12 mouse cellular contexts compared by ENCODE assay signal in genomic region chr5:27063871-27064270, GRCm38 (mm10).
"Had no signal": no experiment of that assay in that cellular context is flagged by ENCODE, and none has a peak within 500 bp of the region (broad histone marks: within the 10 kb centered on the region; RNA-seq: fewer than 3 reads in every experiment).

No protein-coding gene starts in this region.

- H3K4me3 ChIP-seq: limb, embryonic 10.5 days; liver, embryonic 15.5 days; midbrain, embryonic 10.5 days; midbrain, embryonic 15.5 days; neural tube, embryonic 13.5 days had no signal

- H3K4me1 ChIP-seq: limb, embryonic 10.5 days; liver, embryonic 15.5 days had no signal

- H3K9me3 ChIP-seq: limb, embryonic 10.5 days; liver, embryonic 15.5 days; midbrain, embryonic 10.5 days; midbrain, embryonic 15.5 days; neural tube, embryonic 13.5 days had no signal

- ATAC-seq: hindbrain, embryonic 16.5 days; lung, postnatal 0 days; midbrain, embryonic 15.5 days had no signal

- H3K4me2 ChIP-seq: liver, embryonic 11.5 days; liver, embryonic 15.5 days; midbrain, embryonic 15.5 days; neural tube, embryonic 13.5 days had no signal

- H3K9ac ChIP-seq: liver, embryonic 15.5 days; midbrain, embryonic 15.5 days; neural tube, embryonic 13.5 days had no signal

- H3K36me3 ChIP-seq: limb, embryonic 10.5 days; liver, embryonic 15.5 days; midbrain, embryonic 10.5 days; midbrain, embryonic 15.5 days; neural tube, embryonic 13.5 days had no signal

- H3K27me3 ChIP-seq: liver, embryonic 15.5 days; midbrain, embryonic 15.5 days; neural tube, embryonic 13.5 days had no signal

- H3K27ac ChIP-seq: limb, embryonic 10.5 days; liver, embryonic 15.5 days; midbrain, embryonic 10.5 days; midbrain, embryonic 15.5 days; neural tube, embryonic 13.5 days had no signal

- DNase-seq: lung, adult 2 months; lung, postnatal 4 days; right cerebral cortex, adult 18-20 months; right cerebral cortex, postnatal 25 days had no signal
